Mouse (Mus musculus): ENCODE results near the gene Mtmr3. TPM values are rescaled to one million over a fixed set of nuclear protein-coding genes. Genes with fewer than 3 reads are reported as not detected.

The Mtmr3 gene
- total and polyA plus RNA-seq, 3 experiments = 31.7 to 46.3 (median 32.5) TPM

DNA sequence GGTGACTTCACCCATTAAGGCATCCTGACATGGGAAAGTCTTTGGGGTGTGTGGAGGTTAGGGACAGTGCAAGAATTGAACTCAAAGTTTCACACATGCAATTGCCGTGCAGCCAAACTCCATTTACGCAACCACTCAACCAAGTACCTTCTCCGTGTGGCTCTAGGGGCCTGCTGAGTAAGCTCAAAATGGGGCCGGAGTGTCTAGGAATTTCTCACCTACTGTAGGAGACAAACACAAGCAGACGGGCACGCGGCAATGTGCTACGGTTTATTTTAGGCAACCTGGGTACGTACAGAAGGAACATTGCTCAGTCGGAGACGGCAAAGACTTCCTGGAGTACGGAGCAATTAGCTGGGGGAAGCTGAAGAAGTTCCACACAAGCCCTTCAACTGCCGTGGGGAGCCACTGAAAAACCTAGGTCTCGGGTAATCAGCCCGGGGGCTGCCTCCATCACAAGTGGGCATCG, 25.4 kb upstream of the Mtmr3 start, which contains the start of gene Gm11032:
Gene Gm11032, plus strand, starts transcription at position 51 of the 469 bp plus-strand sequence.
- Histone ChIP-seq H3K79me2 (replicated peaks; ENCODE audit: control insufficient read depth, extremely low read depth, insufficient read depth, poor library complexity, severe bottlenecking) (no peaks in the 10 kb centered on the region), H3K4me1 (ENCODE audit: control insufficient read depth in 1 of 2, insufficient read depth in 2 of 2) (peaks cover 0 to 5% of the 10 kb centered on the region in 2 experiments; a peak in 2 of 4 replicates), H3K9ac (ENCODE audit: insufficient read depth, low read depth) (no peak within 1 kb of the TSS), H3K27me3 (replicated peaks) (no peaks in the 10 kb centered on the region), H3K9me3 (replicated peaks; ENCODE audit: low read length) (no peaks in the 10 kb centered on the region), H3K4me2 (ENCODE audit: insufficient read depth, low read depth, poor library complexity, severe bottlenecking) (no peak within 1 kb of the TSS), H3K4me3 (replicated peaks in 1 of 3; ENCODE audit: low read depth in 2 of 3, low read length in 2 of 3, poor library complexity in 1 of 3) (no peak within 1 kb of the TSS), H3K27ac (ENCODE audit: insufficient read depth, low read depth) (no peak within 1 kb of the TSS), H3K36me3 (replicated peaks in 1 of 2; ENCODE audit: control insufficient read depth in 1 of 2, insufficient read depth in 1 of 2, low read length in 1 of 2) (no peaks in the 10 kb centered on the region)
- in situ Hi-C loops (cut with MboI; ENCODE audit: low pct_ligation_motif_present, low pct_unique_long_range_greater_than_20kb, low sequenced_read_pairs) (no loop called here), dilution Hi-C loops (cut with MboI; ENCODE audit: extremely low pct_ligation_motif_present, extremely low pct_unique_long_range_greater_than_20kb, low sequenced_read_pairs) (no loop called here)
- DNase-seq (ENCODE audit: extremely low read depth) = no peak
- TF ChIP-seq RAD21 (IDR thresholded peaks at IDR 0.05; ENCODE audit: low read depth, low read length) (no peak), JUND (conservative IDR thresholded peaks at IDR 0.05; ENCODE audit: low read depth, low read length) (no peak)

DNA sequence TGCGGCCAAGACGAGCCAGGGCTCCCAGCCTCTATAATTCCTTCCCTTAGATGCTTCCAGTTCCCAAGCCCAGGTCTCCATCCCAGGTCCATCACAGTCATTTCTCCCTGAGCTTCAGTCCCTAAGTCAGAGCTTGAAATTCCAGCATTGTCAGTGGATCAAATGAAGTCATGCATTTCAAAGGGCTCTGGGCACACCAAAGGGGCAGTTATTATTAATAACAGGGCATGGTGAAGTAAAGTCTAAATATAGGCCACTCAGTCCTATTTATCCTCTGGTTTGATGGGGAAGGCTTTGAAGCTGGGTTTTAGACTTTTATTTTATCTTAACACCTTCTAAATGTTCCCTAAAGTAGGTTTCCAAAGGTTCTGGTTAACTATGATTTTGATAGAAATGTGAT, 17.2 kb upstream of the Mtmr3 start:
- H3K36me3 ChIP-seq (replicated peaks in 1 of 2; ENCODE audit: control insufficient read depth in 1 of 2, insufficient read depth in 1 of 2, low read length in 1 of 2) = no peaks in the 10 kb centered on the region
- TF ChIP-seq MAZ (IDR thresholded peaks at IDR 0.05; ENCODE audit: low read depth, low read length) = no peak
- no peak overlapping the region for H3K4me2 ChIP-seq (ENCODE audit: insufficient read depth, low read depth, poor library complexity, severe bottlenecking)
- no peak overlapping the region for H3K27ac ChIP-seq (ENCODE audit: insufficient read depth, low read depth)
- H3K9ac ChIP-seq (ENCODE audit: insufficient read depth, low read depth) = no peak overlapping the region
- peaks cover 15% of the 10 kb centered on the region for H3K27me3 ChIP-seq (replicated peaks)
- in situ Hi-C loops (cut with MboI; ENCODE audit: low pct_ligation_motif_present, low pct_unique_long_range_greater_than_20kb, low sequenced_read_pairs) = no loop called here
- dilution Hi-C loops (cut with MboI; ENCODE audit: extremely low pct_ligation_motif_present, extremely low pct_unique_long_range_greater_than_20kb, low sequenced_read_pairs) = no loop called here
- no peak overlapping the region for H3K4me3 ChIP-seq (replicated peaks in 1 of 3; ENCODE audit: low read depth in 2 of 3, low read length in 2 of 3, poor library complexity in 1 of 3)
- H3K79me2 ChIP-seq (replicated peaks; ENCODE audit: control insufficient read depth, extremely low read depth, insufficient read depth, poor library complexity, severe bottlenecking) = no peaks in the 10 kb centered on the region
- H3K9me3 ChIP-seq (replicated peaks; ENCODE audit: low read length) = no peaks in the 10 kb centered on the region
- H3K4me1 ChIP-seq (ENCODE audit: control insufficient read depth in 1 of 2, insufficient read depth in 2 of 2) = peaks cover 0 to 3% of the 10 kb centered on the region in 2 experiments; a peak in 2 of 4 replicates
- no peak for DNase-seq (ENCODE audit: extremely low read depth)

DNA sequence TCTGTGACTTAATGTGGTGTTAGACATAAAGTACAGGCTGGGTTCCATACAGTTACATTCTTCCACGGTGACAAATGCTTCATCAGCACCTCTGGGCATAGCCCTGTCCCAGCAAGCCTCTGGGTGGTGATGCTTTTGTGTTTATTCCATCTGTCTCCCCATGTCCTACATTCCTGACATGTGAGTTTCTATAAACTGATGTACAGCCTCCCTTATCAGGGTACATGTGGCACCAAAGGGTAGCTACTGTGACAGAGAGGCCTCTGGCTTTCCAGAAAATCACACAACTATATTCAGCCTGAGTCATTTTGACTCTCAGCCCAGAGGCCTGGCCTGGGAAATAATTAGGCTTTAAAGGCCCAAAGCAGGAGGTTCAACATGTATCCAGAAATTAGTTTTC, 11.9 kb upstream of the Mtmr3 start:
- H3K9me3 ChIP-seq (replicated peaks; ENCODE audit: low read length) = peaks cover 3% of the 10 kb centered on the region
- in situ Hi-C loops (cut with MboI; ENCODE audit: low pct_ligation_motif_present, low pct_unique_long_range_greater_than_20kb, low sequenced_read_pairs) = no loop called here
- dilution Hi-C loops (cut with MboI; ENCODE audit: extremely low pct_ligation_motif_present, extremely low pct_unique_long_range_greater_than_20kb, low sequenced_read_pairs) = no loop called here
- H3K36me3 ChIP-seq (replicated peaks in 1 of 2; ENCODE audit: control insufficient read depth in 1 of 2, insufficient read depth in 1 of 2, low read length in 1 of 2) = no peaks in the 10 kb centered on the region
- H3K79me2 ChIP-seq (replicated peaks; ENCODE audit: control insufficient read depth, extremely low read depth, insufficient read depth, poor library complexity, severe bottlenecking) = no peaks in the 10 kb centered on the region
- TF ChIP-seq RCOR1 (conservative IDR thresholded peaks at IDR 0.05; ENCODE audit: low read depth, low read length) (no peak), POLR2AphosphoS2 (IDR thresholded peaks at IDR 0.05; ENCODE audit: low read depth, low read length) (no peak), ZC3H11A (IDR thresholded peaks at IDR 0.05; ENCODE audit: low read depth, low read length) (no peak), BHLHE40 (IDR thresholded peaks at IDR 0.05; ENCODE audit: low read depth, low read length) (no peak), MAFK (IDR thresholded peaks at IDR 0.05; ENCODE audit: insufficient replicate concordance, low read length) (no peak), CHD1 (IDR thresholded peaks at IDR 0.05; ENCODE audit: low read depth, low read length) (no peak), JUN (IDR thresholded peaks at IDR 0.05; ENCODE audit: insufficient read depth, low read depth, low read length) (no peak), TCF12 (IDR thresholded peaks at IDR 0.05; ENCODE audit: low read depth, low read length) (no peak), USF1 (IDR thresholded peaks at IDR 0.05; ENCODE audit: low read depth, low read length) (no peak), NRF1 (IDR thresholded peaks at IDR 0.05; ENCODE audit: low read depth, low read length) (no peak), SIN3A (IDR thresholded peaks at IDR 0.05; ENCODE audit: low read length) (no peak), ETS1 (conservative IDR thresholded peaks at IDR 0.05; ENCODE audit: low read depth, low read length) (no peak), ZKSCAN1 (IDR thresholded peaks at IDR 0.05; ENCODE audit: borderline replicate concordance, low read depth, low read length) (no peak), SMC3 (IDR thresholded peaks at IDR 0.05; ENCODE audit: low read depth, low read length) (no peak), RAD21 (IDR thresholded peaks at IDR 0.05; ENCODE audit: low read depth, low read length) (no peak), CTCF (conservative IDR thresholded peaks at IDR 0.05 in 1 of 2, IDR thresholded peaks at IDR 0.05 in 1 of 2; ENCODE audit: low read depth in 2 of 2, low read length in 2 of 2) (no peak), E2F4 (IDR thresholded peaks at IDR 0.05; ENCODE audit: insufficient replicate concordance, low read depth, low read length) (no peak), USF2 (conservative IDR thresholded peaks at IDR 0.05; ENCODE audit: low read depth, low read length) (no peak), ZNF384 (IDR thresholded peaks at IDR 0.05; ENCODE audit: low read depth, low read length) (no peak), ELF1 (IDR thresholded peaks at IDR 0.05; ENCODE audit: low read depth, low read length) (no peak)
- no peak overlapping the region for H3K4me3 ChIP-seq (replicated peaks in 1 of 3; ENCODE audit: low read depth in 2 of 3, low read length in 2 of 3, poor library complexity in 1 of 3)
- H3K27me3 ChIP-seq (replicated peaks) = peaks cover 5% of the 10 kb centered on the region
- no peak overlapping the region for H3K4me2 ChIP-seq (ENCODE audit: insufficient read depth, low read depth, poor library complexity, severe bottlenecking)
- peaks cover 0 to 16% of the 10 kb centered on the region in 2 experiments; a peak in 2 of 4 replicates for H3K4me1 ChIP-seq (ENCODE audit: control insufficient read depth in 1 of 2, insufficient read depth in 2 of 2)
- no peak for DNase-seq (ENCODE audit: extremely low read depth)
- H3K9ac ChIP-seq (ENCODE audit: insufficient read depth, low read depth) = no peak overlapping the region
- H3K27ac ChIP-seq (ENCODE audit: insufficient read depth, low read depth) = no peak overlapping the region

Data from CH12.LX (cell line).